Mouse (Mus musculus) intestine, embryonic 16.5 days (tissue): Measurements from ENCODE around the gene Lclat1. TPM values are rescaled to one million over a fixed set of nuclear protein-coding genes. Genes with fewer than 3 reads are reported as not detected.

ENCODE experiments used
- ATAC-seq: fragments of 200-750 bp; cut with Nextera tagmentation; 2 replicates; pipeline ENCODE4 v1.8.0; 2017; ENCODE audit warnings: moderate TSS enrichment, moderate library complexity
- H3K27ac ChIP-seq: fragments of 300-500 bp; sonication (generic); 2 replicates; pipeline ENCODE4 v1.5.1; 2014; ENCODE audit warnings: mild to moderate bottlenecking, low read length
- H3K27me3 ChIP-seq: fragments of 300-500 bp; sonication (generic); replicated peaks from 2 replicates; pipeline ENCODE4 v1.6.1; 2014; ENCODE audit warnings: low read length, control low read depth, mixed read lengths; ENCODE audit not compliant: control insufficient read depth, insufficient read depth
- H3K36me3 ChIP-seq: fragments of 300-500 bp; sonication (generic); 2 replicates; pipeline ENCODE4 v1.6.1; 2014; ENCODE audit warnings: low read length, control low read depth; ENCODE audit not compliant: control insufficient read depth, insufficient read depth
- H3K4me1 ChIP-seq: fragments of 300-500 bp; sonication (generic); 2 replicates; pipeline ENCODE4 v1.6.1; 2014; ENCODE audit warnings: low read length, control low read depth, mixed read lengths; ENCODE audit not compliant: control insufficient read depth, insufficient read depth
- H3K4me2 ChIP-seq: fragments of 300-500 bp; sonication (generic); 2 replicates; pipeline ENCODE4 v1.6.1; 2014; ENCODE audit warnings: low read depth, low read length, control low read depth
- H3K4me3 ChIP-seq: fragments of 300-500 bp; sonication (generic); 2 replicates; pipeline ENCODE4 v1.5.1; 2014; ENCODE audit warnings: mild to moderate bottlenecking, low read length
- H3K9ac ChIP-seq: fragments of 300-500 bp; sonication (generic); 2 replicates; pipeline ENCODE4 v1.6.1; 2014; ENCODE audit warnings: low read depth, low read length
- H3K9me3 ChIP-seq: fragments of 300-500 bp; sonication (generic); 2 replicates; pipeline ENCODE4 v1.6.1; 2016; ENCODE audit warnings: low read length, control low read depth; ENCODE audit not compliant: control insufficient read depth
- WGBS: fragments of 180-500 bp; shearing (Covaris S2); extraction: QIAGEN DNeasy Blood & Tissue Kit; methylation state at CpG from one replicate; pipeline ENCODE4 v1.1.7; 2014; 5-methylcytosine and 5-hydroxymethylcytosine counted together
- polyA plus RNA-seq: library from polyadenylated mRNA; unstranded; fragments of >200 nt; fragmentation: Nextera tagmentation; extraction: Ambion mirVana; gene quantifications from 2 replicates; pipeline ENCODE4 v1.2.1, GENCODE M21; 2015

Lclat1 gene
- polyA plus RNA-seq, 1 experiment from 2014 or later = 31.6 TPM

DNA sequence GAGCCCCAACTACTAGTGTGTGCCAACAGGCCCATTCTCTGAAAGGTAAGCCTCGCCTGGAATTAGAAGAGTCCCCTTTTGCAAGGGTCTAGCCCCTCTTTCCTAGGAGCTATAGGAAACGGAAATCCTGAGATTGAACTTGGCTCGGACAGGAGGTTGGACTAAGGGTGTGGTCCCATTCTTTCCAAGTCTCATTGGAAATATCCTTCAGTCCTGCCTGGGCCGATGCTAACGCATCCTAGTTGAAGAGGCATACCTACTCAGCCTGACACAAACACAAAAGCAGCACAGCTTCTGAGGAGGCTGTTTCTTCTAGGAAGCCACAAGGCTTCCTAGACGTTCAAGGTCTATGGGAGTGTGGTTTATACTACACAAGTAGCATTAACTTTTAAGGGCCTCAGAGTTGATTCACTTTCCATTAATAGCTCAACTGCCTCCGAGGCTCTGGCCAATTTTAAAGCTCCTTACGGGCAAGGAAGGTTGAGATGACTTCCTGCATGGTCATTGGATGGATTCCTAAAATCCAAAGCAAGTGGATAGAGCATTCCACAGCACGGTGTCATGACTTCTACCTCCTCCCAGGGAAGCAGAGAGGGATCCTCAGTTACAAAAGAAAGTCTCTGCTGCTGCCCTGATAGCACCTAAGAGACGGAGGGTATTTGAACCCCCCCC, 39.3 kb upstream of the Lclat1 start:
- Histone ChIP-seq H3K4me3 (no peak overlapping the region), H3K27me3 (no peaks in the 10 kb centered on the region), H3K36me3 (no peaks in the 10 kb centered on the region), H3K27ac (peak overlapping the region; percentile 60), H3K9ac (no peak overlapping the region), H3K4me2 (no peak overlapping the region), H3K9me3 (no peaks in the 10 kb centered on the region), H3K4me1 (peaks cover 34% of the 10 kb centered on the region)
- 66% methylated on average over 10 of the region's 10 CpGs for WGBS
- ATAC-seq = no peak

DNA sequence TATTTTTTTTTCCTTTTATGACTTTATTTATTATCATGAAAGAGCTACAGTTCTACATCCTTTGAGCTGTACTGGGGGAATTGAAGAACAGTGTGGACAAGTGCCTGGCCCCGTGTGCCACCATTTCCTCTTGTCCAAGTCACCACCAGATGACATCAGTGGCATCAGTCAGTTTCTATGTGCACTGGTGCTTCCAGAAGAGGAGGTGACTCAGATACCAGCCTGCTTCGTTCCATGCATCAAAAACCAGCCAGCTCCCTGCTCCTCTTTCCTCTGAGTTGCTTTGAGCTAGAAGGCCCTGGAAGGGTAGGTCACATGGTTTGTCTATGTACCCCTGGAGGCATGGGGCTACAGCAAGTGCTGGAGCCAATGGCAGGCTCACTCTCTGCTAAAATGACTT, 37.3 kb upstream of the Lclat1 start:
- H3K4me3 ChIP-seq = no peak overlapping the region
- H3K4me2 ChIP-seq = no peak overlapping the region
- peaks cover 34% of the 10 kb centered on the region for H3K4me1 ChIP-seq
- H3K27me3 ChIP-seq = no peaks in the 10 kb centered on the region
- no peaks in the 10 kb centered on the region for H3K36me3 ChIP-seq
- no peak overlapping the region for H3K9ac ChIP-seq
- no peaks in the 10 kb centered on the region for H3K9me3 ChIP-seq
- WGBS = 87% methylated on average over 2 of the region's 2 CpGs
- H3K27ac ChIP-seq = peak overlapping the region; percentile 27; the same call in 1 of the 2 replicates
- no peak for ATAC-seq

DNA sequence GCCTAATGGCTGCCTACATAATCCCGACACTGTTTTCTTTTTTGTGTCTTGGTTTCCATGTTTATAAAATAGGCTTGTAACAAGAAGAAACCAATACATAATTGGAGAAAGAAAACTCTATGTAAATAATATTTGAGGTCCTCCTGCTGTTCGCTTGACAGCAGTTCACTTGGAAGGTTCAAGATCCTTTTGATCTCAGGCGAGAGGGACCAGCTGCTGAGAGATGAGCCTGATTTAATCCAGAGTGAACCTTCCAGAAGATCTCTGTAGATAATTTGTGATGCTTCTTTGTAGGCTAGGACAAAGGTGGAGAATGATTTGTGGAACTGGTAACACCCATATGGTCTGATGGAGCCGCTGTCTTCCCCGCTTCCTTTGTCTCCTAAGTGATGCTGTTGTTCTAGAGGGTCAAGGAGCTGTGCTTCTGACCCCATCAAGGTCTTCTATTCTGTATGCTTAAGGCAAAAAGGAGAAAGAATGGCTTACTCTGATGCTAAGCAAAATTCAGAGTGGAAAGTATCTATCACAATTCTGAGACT, 36.0 kb upstream of the Lclat1 start:
- Histone ChIP-seq H3K36me3 (no peaks in the 10 kb centered on the region), H3K27me3 (no peaks in the 10 kb centered on the region), H3K4me1 (peaks cover 29% of the 10 kb centered on the region), H3K4me3 (no peak overlapping the region), H3K9ac (no peak overlapping the region), H3K4me2 (no peak overlapping the region), H3K27ac (peak overlapping the region; percentile 76), H3K9me3 (no peaks in the 10 kb centered on the region)
- WGBS = 60% methylated on average over 5 of the region's 5 CpGs
- peak; percentile 31; the same call in 1 of the 2 replicates for ATAC-seq

DNA sequence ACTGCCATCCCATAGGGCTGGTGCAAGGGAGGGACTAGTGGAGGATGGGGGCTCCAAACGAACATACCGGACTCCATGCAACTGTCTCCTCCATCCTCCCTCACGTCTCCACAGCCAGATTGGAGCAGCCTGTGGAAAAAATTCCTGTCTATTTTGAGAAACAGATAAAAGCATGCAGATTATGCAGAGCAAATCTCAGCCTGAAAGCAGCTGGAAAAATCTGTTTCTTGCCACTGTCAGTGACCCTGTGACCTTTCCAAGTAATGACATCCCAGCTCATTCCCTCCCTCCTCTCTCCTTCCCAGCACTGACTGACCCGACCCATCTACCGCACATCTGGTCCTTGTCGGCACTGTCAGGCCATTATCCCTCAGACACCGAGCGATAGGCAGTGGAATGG, 35.5 kb upstream of the Lclat1 start:
- Histone ChIP-seq H3K9me3 (no peaks in the 10 kb centered on the region), H3K27me3 (no peaks in the 10 kb centered on the region), H3K36me3 (no peaks in the 10 kb centered on the region), H3K9ac (no peak overlapping the region), H3K4me2 (no peak overlapping the region), H3K4me3 (no peak overlapping the region), H3K4me1 (peaks cover 25% of the 10 kb centered on the region), H3K27ac (peak overlapping the region; percentile 76)
- 38% methylated on average over 8 of the region's 8 CpGs for WGBS
- ATAC-seq = peak; percentile 84

DNA sequence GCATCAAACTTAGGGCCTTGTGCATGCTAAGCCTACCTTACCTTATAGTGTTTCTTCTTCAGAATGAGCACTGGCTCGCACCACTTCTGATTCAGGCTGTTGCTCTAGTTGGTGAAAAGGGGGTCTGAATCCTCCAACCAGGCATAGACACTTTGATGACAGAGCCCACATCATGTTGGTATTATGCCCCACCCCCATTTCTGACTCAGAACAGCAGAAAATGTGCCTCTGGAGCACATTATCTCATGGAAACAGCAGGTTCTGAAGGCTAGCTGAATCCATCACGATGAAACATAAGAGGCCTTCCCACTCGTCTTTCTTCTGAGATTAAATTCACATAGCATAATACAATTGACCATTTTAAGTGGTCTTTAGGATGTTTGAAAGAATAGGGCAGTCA, 33.2 kb upstream of the Lclat1 start:
- ATAC-seq = no peak
- H3K4me2 ChIP-seq = no peak overlapping the region
- no peaks in the 10 kb centered on the region for H3K27me3 ChIP-seq
- H3K4me3 ChIP-seq = no peak overlapping the region
- H3K9ac ChIP-seq = no peak overlapping the region
- H3K9me3 ChIP-seq = no peaks in the 10 kb centered on the region
- H3K36me3 ChIP-seq = no peaks in the 10 kb centered on the region
- H3K4me1 ChIP-seq = peaks cover 14% of the 10 kb centered on the region
- 70% methylated on average over 3 of the region's 3 CpGs for WGBS
- no peak overlapping the region for H3K27ac ChIP-seq

DNA sequence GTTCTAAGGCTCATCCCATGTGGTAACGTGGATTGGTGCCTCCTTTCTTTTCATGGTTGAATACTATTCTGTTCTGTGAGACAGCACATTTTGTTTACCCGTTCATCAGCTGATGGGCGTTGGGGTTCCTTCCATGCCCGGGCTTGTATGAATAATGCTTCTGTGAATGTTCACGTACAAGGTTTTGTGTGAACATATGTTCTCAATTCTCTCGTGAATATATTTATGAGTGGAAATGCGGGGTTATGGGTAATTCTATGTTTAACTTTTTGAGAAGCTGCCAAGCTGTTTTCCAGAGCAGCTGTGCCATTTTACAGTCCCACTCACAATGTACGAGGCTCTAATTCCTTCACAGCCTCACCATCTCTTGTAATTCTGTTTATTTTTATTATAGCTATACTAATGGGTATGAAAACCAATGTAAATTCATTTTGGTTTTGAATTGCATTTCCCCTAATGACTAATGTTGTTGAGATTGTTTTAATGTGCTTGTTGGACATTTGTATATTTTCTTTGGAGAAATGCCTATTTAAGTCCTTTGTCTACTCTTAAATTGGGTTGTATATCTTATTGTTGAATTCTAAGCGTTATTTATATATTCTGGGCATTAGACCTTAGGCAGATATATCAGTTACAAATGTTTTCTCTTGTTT, 32.4 kb upstream of the Lclat1 start:
- Histone ChIP-seq H3K4me1 (peaks cover 14% of the 10 kb centered on the region), H3K9me3 (no peaks in the 10 kb centered on the region), H3K36me3 (no peaks in the 10 kb centered on the region), H3K4me2 (no peak overlapping the region), H3K27me3 (no peaks in the 10 kb centered on the region), H3K9ac (no peak overlapping the region), H3K4me3 (no peak overlapping the region), H3K27ac (0 out of 2 replicates have a peak overlapping the region, but pooled peaks have one; percentile 2)
- no peak for ATAC-seq
- WGBS = 51% methylated on average over 9 of the region's 9 CpGs

DNA sequence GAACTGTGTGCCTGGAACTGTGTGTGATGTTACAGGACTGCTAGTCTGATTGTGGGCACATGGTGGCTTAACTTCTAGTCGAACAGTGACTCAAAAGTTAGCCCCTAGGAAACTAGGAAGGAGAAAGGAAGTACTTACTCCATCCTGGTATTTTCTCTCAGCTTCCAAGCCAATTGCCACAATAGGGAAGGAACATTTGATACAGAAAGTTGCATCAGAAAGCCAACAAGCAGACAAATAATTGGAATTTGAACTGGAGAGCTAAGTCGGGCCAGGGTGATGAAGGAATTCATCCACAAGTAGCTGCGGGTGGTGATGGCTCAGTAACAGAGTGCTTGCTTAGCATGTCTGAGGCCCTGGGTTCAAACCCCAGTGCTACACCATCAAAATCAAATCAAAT, 30.1 kb upstream of the Lclat1 start:
- H3K9me3 ChIP-seq = no peaks in the 10 kb centered on the region
- no peaks in the 10 kb centered on the region for H3K27me3 ChIP-seq
- H3K27ac ChIP-seq = no peak overlapping the region
- WGBS = 88% methylated on average over 3 of the region's 3 CpGs
- no peak overlapping the region for H3K4me2 ChIP-seq
- H3K36me3 ChIP-seq = no peaks in the 10 kb centered on the region
- H3K9ac ChIP-seq = no peak overlapping the region
- no peak overlapping the region for H3K4me3 ChIP-seq
- H3K4me1 ChIP-seq = peaks cover 7% of the 10 kb centered on the region
- ATAC-seq = no peak

DNA sequence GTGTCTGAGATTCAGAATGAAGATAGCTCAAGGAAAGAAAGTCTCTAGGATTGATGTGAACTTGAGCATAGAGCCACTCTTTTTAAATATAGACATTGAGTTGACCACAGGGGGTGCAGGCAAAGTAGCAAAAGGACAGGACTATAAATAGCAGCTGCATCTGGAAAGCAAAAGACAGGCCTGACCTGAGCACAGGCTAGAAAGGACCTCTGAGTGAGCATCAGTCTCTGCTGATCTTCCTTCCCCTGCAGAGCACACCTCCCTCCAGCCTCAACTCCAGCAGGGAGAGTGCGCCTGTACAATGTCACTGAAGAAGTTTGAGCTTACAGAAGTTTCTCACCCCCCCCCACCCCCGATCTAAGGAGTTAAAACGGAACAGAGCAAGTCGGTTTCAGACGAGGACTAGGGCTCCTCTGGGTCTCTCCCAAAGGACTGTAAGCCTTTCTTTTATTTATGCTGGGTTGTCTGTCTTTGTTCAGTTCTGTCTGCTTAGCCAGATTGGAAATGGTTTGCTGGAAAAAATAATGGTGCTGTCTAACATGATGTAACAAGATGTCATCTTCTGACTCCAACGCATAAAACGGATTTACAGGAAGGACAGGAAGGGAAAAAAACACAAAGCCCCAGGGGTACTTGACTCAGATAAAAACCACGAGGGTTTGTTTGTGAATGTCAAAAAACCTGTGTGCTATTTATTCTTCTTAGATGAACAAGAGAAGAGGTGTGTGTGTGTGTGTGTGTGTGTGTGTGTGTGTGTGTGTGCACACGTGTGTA, 26.2 kb upstream of the Lclat1 start:
- Histone ChIP-seq H3K4me2 (no peak overlapping the region), H3K36me3 (no peaks in the 10 kb centered on the region), H3K4me3 (no peak overlapping the region), H3K27ac (peak overlapping the region; percentile 17), H3K4me1 (no peaks in the 10 kb centered on the region), H3K27me3 (no peaks in the 10 kb centered on the region), H3K9ac (no peak overlapping the region), H3K9me3 (no peaks in the 10 kb centered on the region)
- 38% methylated on average over 9 of the region's 9 CpGs for WGBS
- ATAC-seq = peak; percentile 58

DNA sequence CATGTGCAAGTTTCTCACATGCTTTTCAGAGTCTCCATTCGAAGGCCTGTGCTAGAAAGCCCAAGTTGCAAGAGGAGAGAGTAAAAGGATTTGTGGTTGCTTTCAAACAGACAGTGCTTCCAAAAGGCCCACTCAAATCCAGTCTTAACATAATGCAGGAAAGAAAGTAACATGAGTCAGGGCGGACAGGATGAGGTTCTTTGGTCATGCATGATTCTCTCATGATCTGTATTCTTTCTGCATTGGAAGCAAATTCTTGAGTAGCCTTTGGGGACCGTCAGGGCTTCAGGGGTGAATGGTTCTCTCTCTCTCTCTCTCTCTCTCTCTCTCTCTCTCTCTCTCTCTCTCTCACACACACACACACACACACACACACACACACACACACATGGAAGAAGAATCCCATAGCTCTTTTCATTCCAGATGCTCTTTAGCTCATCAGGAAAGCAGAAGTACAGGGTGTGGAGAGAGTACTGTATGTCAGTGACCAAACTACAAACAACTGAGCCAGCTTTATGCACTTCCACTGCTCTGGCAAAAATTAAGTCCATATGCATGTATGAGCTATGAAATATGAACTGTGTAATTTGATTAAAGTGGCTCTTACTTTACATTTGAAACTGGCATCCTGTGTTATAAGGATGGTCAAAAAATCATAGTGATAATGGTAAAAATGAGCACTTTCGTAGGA, 25.1 kb upstream of the Lclat1 start:
- Histone ChIP-seq H3K9ac (no peak overlapping the region), H3K27me3 (no peaks in the 10 kb centered on the region), H3K9me3 (no peaks in the 10 kb centered on the region), H3K4me2 (no peak overlapping the region), H3K27ac (no peak overlapping the region), H3K36me3 (no peaks in the 10 kb centered on the region), H3K4me3 (no peak overlapping the region), H3K4me1 (no peaks in the 10 kb centered on the region)
- ATAC-seq = no peak
- WGBS = 84% methylated on average over 4 of the region's 4 CpGs
